Mouse (Mus musculus): ENCODE measurements at regions not wholly inside any gene's neighbourhood (a gene's known extent, or its start where the extent isn't known, plus 50 kb on each side); places are given as distances from the start of the nearest gene placed in this dataset.

GRCm38 (mm10) chr4:131014301-131015081, 70.3 kb downstream of the Matn1 start:
- no peak for ATAC-seq (ENCODE audit: low TSS enrichment)

- no peak for ATAC-seq (ENCODE audit: low TSS enrichment)
Measured at GRCm38 (mm10) chr4:131015156-131015555, 71.0 kb downstream of the Matn1 start.

- no peak for ATAC-seq (ENCODE audit: low TSS enrichment)
Measured at GRCm38 (mm10) chr4:131023601-131024000, 79.4 kb downstream of the Matn1 start.

GRCm38 (mm10) chr4:131036292-131036691, 92.1 kb downstream of the Matn1 start:
- no peak for ATAC-seq (ENCODE audit: low TSS enrichment)

GRCm38 (mm10) chr4:131037179-131037578, 93.0 kb downstream of the Matn1 start:
- ATAC-seq (ENCODE audit: low TSS enrichment), result no peak

GRCm38 (mm10) chr4:131039686-131040085, 95.5 kb downstream of the Matn1 start:
- ATAC-seq (ENCODE audit: low TSS enrichment), result no peak

- no peak for ATAC-seq (ENCODE audit: low TSS enrichment)
Measured at GRCm38 (mm10) chr4:131041210-131041609, 97.0 kb downstream of the Matn1 start.

- peak; percentile 45; the same call in 1 of the 2 replicates for ATAC-seq (ENCODE audit: low TSS enrichment)
Measured at GRCm38 (mm10) chr4:131046101-131046500, 101.9 kb downstream of the Matn1 start.

GRCm38 (mm10) chr4:131046969-131047650, 102.9 kb downstream of the Matn1 start:
- ATAC-seq (ENCODE audit: low TSS enrichment), result peak; percentile 84

GRCm38 (mm10) chr4:131056293-131056692, 112.1 kb downstream of the Matn1 start:
- no peak for ATAC-seq (ENCODE audit: low TSS enrichment)

- no peak for ATAC-seq (ENCODE audit: low TSS enrichment)
Measured at GRCm38 (mm10) chr4:131059572-131059971, 115.4 kb downstream of the Matn1 start.

GRCm38 (mm10) chr4:131060191-131060680, 116.1 kb downstream of the Matn1 start:
- ATAC-seq (ENCODE audit: low TSS enrichment), result no peak

GRCm38 (mm10) chr4:131060706-131061105, 116.5 kb downstream of the Matn1 start:
- no peak for ATAC-seq (ENCODE audit: low TSS enrichment)

- ATAC-seq (ENCODE audit: low TSS enrichment), result no peak
Measured at GRCm38 (mm10) chr4:131062592-131062991, 118.4 kb downstream of the Matn1 start.

GRCm38 (mm10) chr4:131066186-131066939, 122.2 kb downstream of the Matn1 start:
- ATAC-seq (ENCODE audit: low TSS enrichment), result no peak

- ATAC-seq (ENCODE audit: low TSS enrichment), result no peak
Measured at GRCm38 (mm10) chr4:131070566-131070965, 126.4 kb downstream of the Matn1 start.

- ATAC-seq (ENCODE audit: low TSS enrichment), result no peak
Measured at GRCm38 (mm10) chr4:131072623-131073022, 128.4 kb downstream of the Matn1 start.

- ATAC-seq (ENCODE audit: low TSS enrichment), result no peak
Measured at GRCm38 (mm10) chr4:131073420-131073819, 129.2 kb downstream of the Matn1 start.

- ATAC-seq (ENCODE audit: low TSS enrichment), result no peak
Measured at GRCm38 (mm10) chr4:131075326-131075932, 131.2 kb downstream of the Matn1 start.

- ATAC-seq (ENCODE audit: low TSS enrichment), result no peak
Measured at GRCm38 (mm10) chr4:131076628-131077027, 132.4 kb downstream of the Matn1 start.

GRCm38 (mm10) chr4:131080113-131080512, 135.9 kb downstream of the Matn1 start:
- no peak for ATAC-seq (ENCODE audit: low TSS enrichment)

- no peak for ATAC-seq (ENCODE audit: low TSS enrichment)
Measured at GRCm38 (mm10) chr4:131083405-131083804, 139.2 kb downstream of the Matn1 start.

All from frontal cortex, adult (tissue).